Mouse (Mus musculus) neural tube, embryonic 10.5 days (tissue): Measurements from ENCODE around the gene Gm4513.
"Not testable (repeated sequence)": the region's sequence is repeated elsewhere in the genome, so short reads cannot be mapped to it uniquely, and the experiment has no call there.

ENCODE experiments used
- DNase-seq: peaks from one replicate; pipeline ENCODE4 v3.0.0-alpha.2; 2017; ENCODE audit warnings: low spot score; ENCODE audit errors: extremely low spot score

The Gm4513 gene

GRCm38 (mm10) chr7:20598921-20599320, at the start of gene Gm4513:
Gene Gm4513 (minus strand): TSS chr7:20599021.
- DNase-seq, result not testable (repeated sequence)

GRCm38 (mm10) chr7:20576141-20576540, 22.7 kb downstream of the Gm4513 start, which contains the start of gene Gm4141:
Gene Gm4141 (minus strand): TSS chr7:20576241.
- DNase-seq, result not testable (repeated sequence)

- not testable (repeated sequence) for DNase-seq
These were observed 53.2 kb downstream of the Gm4513 start, which contains the start of gene Gm5726 for GRCm38 (mm10) chr7:20545657-20546056. Gene Gm5726 (minus strand): TSS chr7:20545757.
